Mouse (Mus musculus): ENCODE data around the gene Gm13694. TPM values are rescaled to one million over a fixed set of nuclear protein-coding genes. Genes with fewer than 3 reads are reported as not detected.
"Not testable (repeated sequence)": the region's sequence is repeated elsewhere in the genome, so short reads cannot be mapped to it uniquely, and the experiment has no call there.

Gm13694 gene
- polyA plus RNA-seq (2015; fragmentation: Nextera tagmentation; extraction: Ambion mirVana) = not detected in 2 replicates

DNA sequence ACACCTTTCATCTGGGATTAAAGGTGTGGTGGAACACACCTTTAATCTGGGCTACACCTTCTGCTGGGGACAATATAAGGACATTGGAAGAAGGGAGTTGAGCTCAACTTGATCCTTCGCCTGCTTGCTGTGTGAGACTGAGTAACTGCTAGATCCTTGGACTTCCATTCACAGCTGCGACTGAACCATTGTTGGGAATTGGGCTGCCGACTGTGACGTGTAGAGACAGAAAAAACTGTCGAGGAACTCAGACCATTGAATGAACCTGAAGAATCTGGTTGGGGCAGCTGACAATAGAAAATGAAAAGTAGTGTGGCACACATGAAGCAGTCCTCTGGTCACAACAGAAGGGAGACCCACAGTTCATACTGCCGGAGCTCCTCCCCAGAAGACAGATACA lies at the start of gene Gm13694:
Gm13694 (plus strand) TSS at position 301 of the 400 bp plus-strand sequence.
- not testable (repeated sequence) for H3K27me3 ChIP-seq; H3K36me3 ChIP-seq; ATAC-seq (ENCODE audit: low read depth); H3K4me2 ChIP-seq; H3K4me1 ChIP-seq (replicated peaks); H3K9me3 ChIP-seq (replicated peaks); H3K4me3 ChIP-seq (replicated peaks); H3K27ac ChIP-seq; DNase-seq; H3K9ac ChIP-seq
- no CpG with 5 or more reads among the region's 6 CpGs for WGBS (ENCODE audit: insufficient replicate concordance)

GRCm38 (mm10) chr2:83929478-83930088 lies 49.1 kb upstream of the Gm13694 start:
- Histone ChIP-seq H3K4me2 (no peak overlapping the region), H3K9ac (no peak overlapping the region), H3K36me3 (no peaks in the 10 kb centered on the region), H3K27ac (no peak overlapping the region), H3K4me1 (replicated peaks) (no peaks in the 10 kb centered on the region), H3K9me3 (replicated peaks) (no peaks in the 10 kb centered on the region), H3K27me3 (no peaks in the 10 kb centered on the region), H3K4me3 (replicated peaks) (no peak overlapping the region)
- WGBS (ENCODE audit: insufficient replicate concordance) = 21% methylated on average over 2 of the region's 2 CpGs
- ATAC-seq (ENCODE audit: low read depth) (no peak), DNase-seq (no peak)

DNA sequence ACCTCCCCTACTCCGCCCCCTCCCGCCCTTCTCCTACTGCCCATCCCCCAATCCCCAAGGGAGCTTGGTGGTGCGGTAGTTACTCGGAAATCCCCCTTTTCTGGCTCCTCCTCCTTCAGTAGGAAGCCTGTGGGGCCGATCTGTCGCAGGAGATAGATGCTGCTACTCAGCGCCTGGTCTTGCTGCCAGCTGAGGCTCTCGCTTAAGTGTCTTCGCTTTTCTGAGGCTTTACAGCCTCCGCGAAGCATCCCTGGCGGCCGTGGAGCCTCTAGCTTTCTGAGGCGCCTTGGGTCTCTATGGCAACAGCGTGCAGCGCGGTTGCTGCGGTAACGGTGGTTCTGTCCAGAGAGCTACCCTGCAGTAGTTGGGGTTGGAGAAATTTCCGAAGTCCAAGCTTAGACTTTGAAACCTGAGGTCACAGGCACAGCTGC lies 37.8 kb upstream of the Gm13694 start, which contains the start of gene Zswim2:
Zswim2 (minus strand) TSS at position 298 of the 431 bp plus-strand sequence.
- WGBS (ENCODE audit: insufficient replicate concordance) = 3% methylated on average over 20 of the region's 20 CpGs
- Histone ChIP-seq H3K36me3 (no peaks in the 10 kb centered on the region), H3K9ac (no peak within 1 kb of the TSS), H3K27me3 (no peaks in the 10 kb centered on the region), H3K4me3 (replicated peaks) (no peak within 1 kb of the TSS), H3K4me1 (replicated peaks) (peaks cover 5% of the 10 kb centered on the region; the same call in 1 of the 2 replicates), H3K27ac (no peak within 1 kb of the TSS), H3K4me2 (peak within 1 kb of the TSS; percentile 29), H3K9me3 (replicated peaks) (no peaks in the 10 kb centered on the region)
- ATAC-seq (ENCODE audit: low read depth) = no peak
- DNase-seq = no peak

- no peaks in the 10 kb centered on the region for H3K27me3 ChIP-seq
- no peaks in the 10 kb centered on the region for H3K36me3 ChIP-seq
- peaks cover 5% of the 10 kb centered on the region; the same call in 1 of the 2 replicates for H3K4me1 ChIP-seq (replicated peaks)
- no peak overlapping the region for H3K27ac ChIP-seq
- no peak overlapping the region for H3K4me3 ChIP-seq (replicated peaks)
- H3K9me3 ChIP-seq (replicated peaks) = no peaks in the 10 kb centered on the region
- 17% methylated on average over 3 of the region's 3 CpGs for WGBS (ENCODE audit: insufficient replicate concordance)
- no peak for ATAC-seq (ENCODE audit: low read depth)
- H3K9ac ChIP-seq = no peak overlapping the region
- DNase-seq = no peak
- H3K4me2 ChIP-seq = peak overlapping the region; percentile 29
These were observed 37.4 kb upstream of the Gm13694 start for GRCm38 (mm10) chr2:83941378-83941777.

- no peak overlapping the region for H3K9ac ChIP-seq
- DNase-seq = no peak
- WGBS (ENCODE audit: insufficient replicate concordance) = 10% methylated on average over 4 of the region's 4 CpGs
- no peaks in the 10 kb centered on the region for H3K9me3 ChIP-seq (replicated peaks)
- H3K36me3 ChIP-seq = no peaks in the 10 kb centered on the region
- H3K4me1 ChIP-seq (replicated peaks) = peaks cover 5% of the 10 kb centered on the region; the same call in 1 of the 2 replicates
- no peak overlapping the region for H3K4me3 ChIP-seq (replicated peaks)
- H3K27ac ChIP-seq = no peak overlapping the region
- H3K4me2 ChIP-seq = no peak overlapping the region
- ATAC-seq (ENCODE audit: low read depth) = no peak
- H3K27me3 ChIP-seq = no peaks in the 10 kb centered on the region
These were observed 36.9 kb upstream of the Gm13694 start for GRCm38 (mm10) chr2:83941792-83942191.

- not testable (repeated sequence) for DNase-seq; ATAC-seq (ENCODE audit: low read depth); H3K9ac ChIP-seq; H3K9me3 ChIP-seq (replicated peaks); H3K27me3 ChIP-seq; H3K4me1 ChIP-seq (replicated peaks); H3K27ac ChIP-seq; H3K4me2 ChIP-seq; H3K4me3 ChIP-seq (replicated peaks); H3K36me3 ChIP-seq
- WGBS (ENCODE audit: insufficient replicate concordance) = no CpG with 5 or more reads among the region's 6 CpGs
These were observed 23.3 kb upstream of the Gm13694 start, which contains the start of gene Gm13698 for GRCm38 (mm10) chr2:83955393-83955792. TSS of gene Gm13698 (plus strand) at chr2:83955693.

DNA sequence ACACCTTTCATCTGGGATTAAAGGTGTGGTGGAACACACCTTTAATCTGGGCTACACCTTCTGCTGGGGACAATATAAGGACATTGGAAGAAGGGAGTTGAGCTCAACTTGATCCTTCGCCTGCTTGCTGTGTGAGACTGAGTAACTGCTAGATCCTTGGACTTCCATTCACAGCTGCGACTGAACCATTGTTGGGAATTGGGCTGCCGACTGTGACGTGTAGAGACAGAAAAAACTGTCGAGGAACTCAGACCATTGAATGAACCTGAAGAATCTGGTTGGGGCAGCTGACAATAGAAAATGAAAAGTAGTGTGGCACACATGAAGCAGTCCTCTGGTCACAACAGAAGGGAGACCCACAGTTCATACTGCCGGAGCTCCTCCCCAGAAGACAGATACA lies 17.5 kb upstream of the Gm13694 start, which contains the start of gene Gm13693:
Gm13693 (plus strand) TSS at position 301 of the 400 bp plus-strand sequence.
- not testable (repeated sequence) for H3K27me3 ChIP-seq; DNase-seq; H3K4me2 ChIP-seq; H3K9ac ChIP-seq; H3K9me3 ChIP-seq (replicated peaks); H3K27ac ChIP-seq; H3K4me3 ChIP-seq (replicated peaks); H3K36me3 ChIP-seq; ATAC-seq (ENCODE audit: low read depth); H3K4me1 ChIP-seq (replicated peaks)
- no CpG with 5 or more reads among the region's 6 CpGs for WGBS (ENCODE audit: insufficient replicate concordance)

- H3K36me3 ChIP-seq; H3K9ac ChIP-seq; H3K9me3 ChIP-seq (replicated peaks); H3K4me1 ChIP-seq (replicated peaks); ATAC-seq (ENCODE audit: low read depth); H3K27me3 ChIP-seq; H3K27ac ChIP-seq; H3K4me3 ChIP-seq (replicated peaks); DNase-seq; H3K4me2 ChIP-seq: not testable (repeated sequence)
- no CpG with 5 or more reads among the region's 6 CpGs for whole genome bisulfite sequencing (ENCODE audit: insufficient replicate concordance)
These were observed 11.7 kb upstream of the Gm13694 start, which contains the start of gene Gm13695 for GRCm38 (mm10) chr2:83967013-83967412. TSS of gene Gm13695 (plus strand) at chr2:83967313.

DNA sequence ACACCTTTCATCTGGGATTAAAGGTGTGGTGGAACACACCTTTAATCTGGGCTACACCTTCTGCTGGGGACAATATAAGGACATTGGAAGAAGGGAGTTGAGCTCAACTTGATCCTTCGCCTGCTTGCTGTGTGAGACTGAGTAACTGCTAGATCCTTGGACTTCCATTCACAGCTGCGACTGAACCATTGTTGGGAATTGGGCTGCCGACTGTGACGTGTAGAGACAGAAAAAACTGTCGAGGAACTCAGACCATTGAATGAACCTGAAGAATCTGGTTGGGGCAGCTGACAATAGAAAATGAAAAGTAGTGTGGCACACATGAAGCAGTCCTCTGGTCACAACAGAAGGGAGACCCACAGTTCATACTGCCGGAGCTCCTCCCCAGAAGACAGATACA lies 5.9 kb upstream of the Gm13694 start, which contains the start of gene Gm13696:
Gm13696 (plus strand) TSS at position 301 of the 400 bp plus-strand sequence.
- no CpG with 5 or more reads among the region's 6 CpGs for WGBS (ENCODE audit: insufficient replicate concordance)
- H3K4me3 ChIP-seq (replicated peaks); H3K9me3 ChIP-seq (replicated peaks); H3K4me1 ChIP-seq (replicated peaks); ATAC-seq (ENCODE audit: low read depth); H3K36me3 ChIP-seq; DNase-seq; H3K27me3 ChIP-seq; H3K27ac ChIP-seq; H3K4me2 ChIP-seq; H3K9ac ChIP-seq: not testable (repeated sequence)

- H3K4me1 ChIP-seq (replicated peaks); H3K36me3 ChIP-seq; DNase-seq; H3K4me2 ChIP-seq; ATAC-seq (ENCODE audit: low read depth); H3K27me3 ChIP-seq; H3K4me3 ChIP-seq (replicated peaks); H3K9ac ChIP-seq; H3K27ac ChIP-seq; H3K9me3 ChIP-seq (replicated peaks): not testable (repeated sequence)
- no CpG with 5 or more reads among the region's 6 CpGs for WGBS (ENCODE audit: insufficient replicate concordance)
These were observed 5.7 kb downstream of the Gm13694 start, which contains the start of gene Gm13697 for GRCm38 (mm10) chr2:83984443-83984842. TSS of gene Gm13697 (plus strand) at chr2:83984743.

DNA sequence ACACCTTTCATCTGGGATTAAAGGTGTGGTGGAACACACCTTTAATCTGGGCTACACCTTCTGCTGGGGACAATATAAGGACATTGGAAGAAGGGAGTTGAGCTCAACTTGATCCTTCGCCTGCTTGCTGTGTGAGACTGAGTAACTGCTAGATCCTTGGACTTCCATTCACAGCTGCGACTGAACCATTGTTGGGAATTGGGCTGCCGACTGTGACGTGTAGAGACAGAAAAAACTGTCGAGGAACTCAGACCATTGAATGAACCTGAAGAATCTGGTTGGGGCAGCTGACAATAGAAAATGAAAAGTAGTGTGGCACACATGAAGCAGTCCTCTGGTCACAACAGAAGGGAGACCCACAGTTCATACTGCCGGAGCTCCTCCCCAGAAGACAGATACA lies 11.5 kb downstream of the Gm13694 start, which contains the start of gene Gm13691:
Gm13691 (plus strand) TSS at position 301 of the 400 bp plus-strand sequence.
- H3K9me3 ChIP-seq (replicated peaks); H3K27me3 ChIP-seq; H3K4me2 ChIP-seq; H3K9ac ChIP-seq; ATAC-seq (ENCODE audit: low read depth); H3K4me3 ChIP-seq (replicated peaks); H3K36me3 ChIP-seq; DNase-seq; H3K4me1 ChIP-seq (replicated peaks); H3K27ac ChIP-seq: not testable (repeated sequence)
- no CpG with 5 or more reads among the region's 6 CpGs for WGBS (ENCODE audit: insufficient replicate concordance)

Data from liver, embryonic 13.5 days (tissue).